Mouse (Mus musculus) embryonic facial prominence, embryonic 15.5 days (tissue): Measurements from ENCODE around the gene Galnt6. TPM values are rescaled to one million over a fixed set of nuclear protein-coding genes. Genes with fewer than 3 reads are reported as not detected.

Source experiments
- ATAC-seq: fragments of 200-750 bp; cut with Nextera tagmentation; 2 replicates; pipeline ENCODE4 v1.8.0; 2017; ENCODE audit warnings: low read depth, moderate TSS enrichment; ENCODE audit not compliant: insufficient number of reproducible peaks, low FRiP score, low TSS enrichment
- H3K27ac ChIP-seq: fragments of 300-500 bp; sonication (generic); replicated peaks from 2 replicates; pipeline ENCODE4 v1.5.1; 2015; ENCODE audit warnings: mild to moderate bottlenecking, inconsistent platforms
- H3K27me3 ChIP-seq: fragments of 300-500 bp; sonication (generic); 2 replicates; pipeline ENCODE4 v1.6.1; 2015; ENCODE audit warnings: inconsistent platforms
- H3K36me3 ChIP-seq: fragments of 300-500 bp; sonication (generic); 2 replicates; pipeline ENCODE4 v1.6.1; 2015; ENCODE audit warnings: mild to moderate bottlenecking, inconsistent platforms
- H3K4me1 ChIP-seq: fragments of 300-500 bp; sonication (generic); 2 replicates; pipeline ENCODE4 v1.6.1; 2015; ENCODE audit warnings: inconsistent platforms
- H3K4me2 ChIP-seq: fragments of 300-500 bp; sonication (generic); replicated peaks from 2 replicates; pipeline ENCODE4 v1.6.1; 2015; ENCODE audit warnings: mild to moderate bottlenecking, inconsistent platforms
- H3K4me3 ChIP-seq: fragments of 300-500 bp; sonication (generic); replicated peaks from 2 replicates; pipeline ENCODE4 v1.5.1; 2015; ENCODE audit warnings: mild to moderate bottlenecking, inconsistent platforms
- H3K9ac ChIP-seq: fragments of 300-500 bp; sonication (generic); 2 replicates; pipeline ENCODE4 v1.6.1; 2015; ENCODE audit warnings: inconsistent platforms
- H3K9me3 ChIP-seq: fragments of 300-500 bp; sonication (generic); replicated peaks from 2 replicates; pipeline ENCODE4 v1.6.1; 2016; ENCODE audit warnings: inconsistent platforms
- WGBS: fragments of 180-500 bp; shearing (Covaris S2); methylation state at CpG from one replicate; pipeline ENCODE4 v1.1.7; 2015; 5-methylcytosine and 5-hydroxymethylcytosine counted together
- polyA plus RNA-seq: library from polyadenylated mRNA; unstranded; fragments of >200 nt; fragmentation: Nextera tagmentation; extraction: Ambion mirVana; gene quantifications from 2 replicates; pipeline ENCODE4 v1.2.1, GENCODE M21; 2015

Galnt6 gene
- polyA plus RNA-seq, 1 experiment from 2014 or later, result 4.5 TPM

- Histone ChIP-seq H3K9me3 (no peaks in the 10 kb centered on the region), H3K36me3 (no peaks in the 10 kb centered on the region), H3K9ac (no peak overlapping the region), H3K4me3 (no peak overlapping the region), H3K4me1 (no peaks in the 10 kb centered on the region), H3K27me3 (no peaks in the 10 kb centered on the region), H3K4me2 (no peak overlapping the region), H3K27ac (no peak overlapping the region)
- no peak for ATAC-seq
- 78% methylated on average over 11 of the region's 11 CpGs for WGBS
These were observed 10.6 kb downstream of the Galnt6 start for GRCm38 (mm10) chr15:100718572-100718971.

GRCm38 (mm10) chr15:100717933-100718332, 11.2 kb downstream of the Galnt6 start:
- no peak overlapping the region for H3K9ac ChIP-seq
- H3K36me3 ChIP-seq, result no peaks in the 10 kb centered on the region
- no peaks in the 10 kb centered on the region for H3K27me3 ChIP-seq
- WGBS, result 77% methylated on average over 6 of the region's 6 CpGs
- H3K4me1 ChIP-seq, result no peaks in the 10 kb centered on the region
- no peak overlapping the region for H3K4me2 ChIP-seq
- no peak overlapping the region for H3K4me3 ChIP-seq
- ATAC-seq, result no peak
- no peaks in the 10 kb centered on the region for H3K9me3 ChIP-seq
- H3K27ac ChIP-seq, result no peak overlapping the region

- Histone ChIP-seq H3K27me3 (no peaks in the 10 kb centered on the region), H3K36me3 (no peaks in the 10 kb centered on the region), H3K4me3 (no peak overlapping the region), H3K9me3 (no peaks in the 10 kb centered on the region), H3K27ac (no peak overlapping the region), H3K9ac (no peak overlapping the region), H3K4me1 (no peaks in the 10 kb centered on the region), H3K4me2 (no peak overlapping the region)
- no peak for ATAC-seq
- 64% methylated on average over 9 of the region's 9 CpGs for WGBS
These were observed 13.7 kb downstream of the Galnt6 start for GRCm38 (mm10) chr15:100715399-100715993.

GRCm38 (mm10) chr15:100714470-100714869, 14.7 kb downstream of the Galnt6 start:
- ATAC-seq, result no peak
- WGBS, result 87% methylated on average over 8 of the region's 8 CpGs
- H3K9ac ChIP-seq, result no peak overlapping the region
- no peaks in the 10 kb centered on the region for H3K27me3 ChIP-seq
- no peak overlapping the region for H3K27ac ChIP-seq
- no peaks in the 10 kb centered on the region for H3K36me3 ChIP-seq
- H3K9me3 ChIP-seq, result no peaks in the 10 kb centered on the region
- H3K4me1 ChIP-seq, result no peaks in the 10 kb centered on the region
- H3K4me2 ChIP-seq, result no peak overlapping the region
- no peak overlapping the region for H3K4me3 ChIP-seq

GRCm38 (mm10) chr15:100710838-100711237, 18.3 kb downstream of the Galnt6 start:
- H3K4me2 ChIP-seq, result no peak overlapping the region
- no peaks in the 10 kb centered on the region for H3K4me1 ChIP-seq
- H3K27me3 ChIP-seq, result no peaks in the 10 kb centered on the region
- H3K27ac ChIP-seq, result no peak overlapping the region
- no peak overlapping the region for H3K4me3 ChIP-seq
- H3K36me3 ChIP-seq, result no peaks in the 10 kb centered on the region
- ATAC-seq, result no peak
- H3K9ac ChIP-seq, result no peak overlapping the region
- whole genome bisulfite sequencing, result 63% methylated on average over 6 of the region's 6 CpGs
- no peaks in the 10 kb centered on the region for H3K9me3 ChIP-seq

- Histone ChIP-seq H3K36me3 (no peaks in the 10 kb centered on the region), H3K4me2 (no peak overlapping the region), H3K9ac (no peak overlapping the region), H3K27ac (no peak overlapping the region), H3K27me3 (peaks cover 8% of the 10 kb centered on the region; the same call in 1 of the 2 replicates), H3K9me3 (no peaks in the 10 kb centered on the region), H3K4me3 (no peak overlapping the region), H3K4me1 (peaks cover 7% of the 10 kb centered on the region)
- ATAC-seq, result no peak
- 65% methylated on average over 8 of the region's 8 CpGs for WGBS
These were observed 20.6 kb downstream of the Galnt6 start for GRCm38 (mm10) chr15:100708433-100709078.

- Histone ChIP-seq H3K27me3 (peaks cover 15% of the 10 kb centered on the region), H3K9me3 (no peaks in the 10 kb centered on the region), H3K4me3 (no peak overlapping the region), H3K27ac (no peak overlapping the region), H3K9ac (no peak overlapping the region), H3K36me3 (no peaks in the 10 kb centered on the region), H3K4me1 (peaks cover 7% of the 10 kb centered on the region), H3K4me2 (no peak overlapping the region)
- 65% methylated on average over 8 of the region's 8 CpGs for WGBS
- ATAC-seq, result no peak
These were observed 22.9 kb downstream of the Galnt6 start for GRCm38 (mm10) chr15:100706226-100706625.

GRCm38 (mm10) chr15:100705376-100705775, 23.8 kb downstream of the Galnt6 start:
- Histone ChIP-seq H3K4me1 (peaks cover 7% of the 10 kb centered on the region), H3K36me3 (no peaks in the 10 kb centered on the region), H3K27ac (no peak overlapping the region), H3K4me2 (no peak overlapping the region), H3K27me3 (peaks cover 15% of the 10 kb centered on the region), H3K9ac (no peak overlapping the region), H3K4me3 (no peak overlapping the region), H3K9me3 (no peaks in the 10 kb centered on the region)
- 84% methylated on average over 1 of the region's 1 CpGs for WGBS
- ATAC-seq, result no peak

- no peaks in the 10 kb centered on the region for H3K9me3 ChIP-seq
- no peak for ATAC-seq
- peaks cover 15% of the 10 kb centered on the region for H3K27me3 ChIP-seq
- peak overlapping the region; percentile 4; the same call in 1 of the 2 replicates for H3K4me3 ChIP-seq
- H3K36me3 ChIP-seq, result no peaks in the 10 kb centered on the region
- H3K27ac ChIP-seq, result no peak overlapping the region
- H3K9ac ChIP-seq, result no peak overlapping the region
- peak overlapping the region; percentile 34 for H3K4me2 ChIP-seq
- WGBS, result 7% methylated on average over 17 of the region's 17 CpGs
- H3K4me1 ChIP-seq, result peaks cover 7% of the 10 kb centered on the region
These were observed 25.3 kb downstream of the Galnt6 start for GRCm38 (mm10) chr15:100703913-100704312.

- Histone ChIP-seq H3K36me3 (no peaks in the 10 kb centered on the region), H3K9ac (no peak overlapping the region), H3K27ac (no peak overlapping the region), H3K4me1 (peaks cover 7% of the 10 kb centered on the region), H3K27me3 (peaks cover 15% of the 10 kb centered on the region), H3K4me3 (no peak overlapping the region), H3K9me3 (no peaks in the 10 kb centered on the region), H3K4me2 (no peak overlapping the region)
- no peak for ATAC-seq
- 77% methylated on average over 6 of the region's 6 CpGs for WGBS
These were observed 27.3 kb downstream of the Galnt6 start for GRCm38 (mm10) chr15:100701856-100702255.

GRCm38 (mm10) chr15:100701108-100701507, 28.1 kb downstream of the Galnt6 start:
- no peak overlapping the region for H3K4me2 ChIP-seq
- no peaks in the 10 kb centered on the region for H3K36me3 ChIP-seq
- H3K27ac ChIP-seq, result no peak overlapping the region
- peaks cover 7% of the 10 kb centered on the region for H3K4me1 ChIP-seq
- peaks cover 15% of the 10 kb centered on the region for H3K27me3 ChIP-seq
- no peak overlapping the region for H3K9ac ChIP-seq
- H3K9me3 ChIP-seq, result no peaks in the 10 kb centered on the region
- ATAC-seq, result no peak
- no peak overlapping the region for H3K4me3 ChIP-seq
- WGBS, result 60% methylated on average over 10 of the region's 10 CpGs

- H3K4me1 ChIP-seq, result peaks cover 7% of the 10 kb centered on the region
- H3K27me3 ChIP-seq, result peaks cover 15% of the 10 kb centered on the region
- no peaks in the 10 kb centered on the region for H3K36me3 ChIP-seq
- H3K27ac ChIP-seq, result no peak overlapping the region
- H3K4me2 ChIP-seq, result no peak overlapping the region
- H3K9ac ChIP-seq, result no peak overlapping the region
- no peaks in the 10 kb centered on the region for H3K9me3 ChIP-seq
- no peak for ATAC-seq
- WGBS, result 71% methylated on average over 5 of the region's 5 CpGs
- H3K4me3 ChIP-seq, result no peak overlapping the region
These were observed 28.8 kb downstream of the Galnt6 start for GRCm38 (mm10) chr15:100700424-100700823.
